Mouse (Mus musculus) frontal cortex, postnatal 10 days (tissue): ENCODE data around the gene Tpi1.

Source experiments
- DNase-seq, 2 experiments: peaks; one replicate each; pipeline ENCODE4 v3.0.0; 2022; ENCODE audit warnings: low spot score in 2 of 2, mixed read lengths in 1 of 2

The Tpi1 gene

GRCm38 (mm10) chr6:124813933-124814332, at the start of gene Tpi1:
Gene Tpi1 (minus strand): TSS chr6:124814296.
- DNase-seq, result peak; percentile 84 to 86

- no peak for DNase-seq
Measured at GRCm38 (mm10) chr6:124863125-124863657, 49.1 kb upstream of the Tpi1 start.

GRCm38 (mm10) chr6:124862406-124863124, 48.5 kb upstream of the Tpi1 start:
- DNase-seq, result peak; percentile 37 to 49

DNA sequence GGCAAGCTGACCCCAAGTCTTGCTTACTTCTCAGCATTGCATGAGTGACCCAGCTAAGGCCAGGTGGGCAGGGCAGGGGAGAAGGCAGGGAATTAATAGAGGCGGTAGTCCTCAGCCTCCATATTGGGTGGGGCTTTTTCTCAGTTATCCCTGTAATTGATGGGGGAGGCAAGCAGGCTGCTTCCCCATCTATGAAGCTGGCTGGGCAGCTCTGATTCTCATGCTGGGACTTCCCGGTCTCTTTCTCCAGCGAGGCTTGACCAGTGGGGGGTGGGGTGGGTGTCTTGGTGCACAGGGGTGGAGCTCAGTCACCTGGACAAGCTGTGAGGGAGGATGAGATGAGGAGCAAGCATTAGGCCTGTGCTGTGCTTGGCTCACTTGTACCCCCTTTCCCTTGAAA, 47.7 kb upstream of the Tpi1 start:
- peak in 1 of 2 experiments; percentile 17 for DNase-seq

GRCm38 (mm10) chr6:124861266-124861665, 47.2 kb upstream of the Tpi1 start:
- DNase-seq, result peak in 1 of 2 experiments; percentile 18

- DNase-seq, result peak in 1 of 2 experiments; percentile 21
Measured at GRCm38 (mm10) chr6:124860511-124860910, 46.4 kb upstream of the Tpi1 start.

DNA sequence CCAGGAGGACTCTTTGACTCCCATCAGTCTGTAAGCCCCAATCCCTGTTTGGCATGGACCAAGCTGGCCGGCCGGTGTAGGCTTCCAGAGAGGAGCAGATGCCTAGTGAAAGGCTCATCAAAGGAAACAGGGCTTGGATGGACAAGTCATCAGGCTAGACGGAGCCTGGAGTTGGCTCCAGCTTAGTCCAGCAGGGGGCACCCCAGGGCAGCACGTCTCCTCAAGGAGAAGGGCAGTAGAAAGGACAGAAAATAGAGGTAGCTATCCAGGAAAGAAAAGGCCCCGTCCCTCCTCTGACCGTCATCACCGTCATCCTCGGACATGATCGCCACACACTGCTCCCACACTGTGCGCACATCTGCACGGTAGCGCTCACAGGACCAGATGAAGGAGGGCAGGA, 45.6 kb upstream of the Tpi1 start:
- DNase-seq, result peak; percentile 79 to 85

DNA sequence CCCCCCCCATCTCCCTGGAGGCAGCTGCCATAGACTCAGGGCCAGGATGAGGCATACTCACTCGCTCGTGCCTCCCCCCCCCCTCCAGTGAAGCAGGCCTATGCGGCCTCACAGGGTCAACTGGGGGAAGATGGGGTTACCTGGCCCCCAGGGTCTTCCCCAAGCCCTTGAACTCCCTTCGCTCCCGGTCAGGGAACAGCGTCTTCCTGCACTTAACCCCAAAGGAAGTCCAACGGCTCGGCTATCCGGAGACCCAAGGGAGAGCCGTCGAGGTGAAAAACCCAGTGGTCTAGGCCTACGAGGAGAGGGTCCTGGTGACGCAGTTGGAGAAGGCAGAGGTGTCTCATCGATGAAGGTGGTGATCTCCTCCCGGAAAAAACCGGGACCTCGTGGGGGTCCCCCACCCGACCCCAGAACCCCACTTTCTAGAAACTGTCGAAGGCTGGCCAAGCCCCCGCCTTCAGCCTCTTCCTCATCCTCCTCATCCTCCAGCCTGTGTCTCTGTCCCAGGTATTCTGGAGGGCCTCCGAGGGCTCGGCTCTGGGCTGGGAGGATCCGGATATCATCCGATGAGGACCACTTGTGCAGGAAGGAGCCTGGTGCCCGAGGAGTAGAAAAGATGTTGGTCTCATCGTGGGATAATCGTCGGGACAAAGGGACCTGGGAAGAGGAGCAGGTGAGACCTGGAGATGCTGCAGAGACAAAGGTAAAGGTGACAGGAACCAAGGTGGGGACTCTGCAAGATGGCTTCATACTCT, 44.6 kb upstream of the Tpi1 start:
- DNase-seq, result peak in 1 of 2 experiments; percentile 20

DNA sequence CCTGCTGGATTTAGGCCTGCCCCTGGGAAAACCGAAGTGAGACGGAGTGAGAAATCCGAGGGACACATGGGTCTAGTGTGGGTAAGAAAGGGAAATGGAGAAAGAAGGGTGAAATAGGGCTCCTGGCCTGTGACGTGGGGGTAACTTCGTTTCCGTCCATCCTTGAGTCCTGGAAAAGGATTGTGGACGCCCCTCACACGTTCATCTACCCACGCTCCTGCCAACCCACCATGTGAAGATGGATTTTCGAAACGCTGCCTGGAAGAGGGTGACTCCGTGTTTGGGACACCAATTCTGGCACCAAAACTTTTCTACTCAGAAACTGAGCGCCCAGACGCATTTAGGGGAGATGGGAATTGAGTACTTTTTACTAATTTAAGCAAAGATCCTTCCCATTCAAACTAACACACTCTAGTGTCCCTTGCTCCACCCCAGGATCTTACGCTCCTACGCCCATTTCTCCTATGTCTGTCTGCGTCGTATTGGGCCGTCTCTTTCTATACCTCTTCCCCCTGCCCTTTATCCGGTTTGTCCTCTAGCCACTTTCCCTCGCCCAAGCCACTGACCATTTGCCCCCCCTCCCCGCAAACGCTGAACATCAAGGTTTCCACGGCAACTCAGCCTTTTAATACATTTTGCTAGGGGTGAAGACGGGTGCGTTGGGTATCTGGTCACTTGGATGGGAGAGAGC, 43.9 kb upstream of the Tpi1 start:
- peak in 1 of 2 experiments; percentile 8 for DNase-seq

DNA sequence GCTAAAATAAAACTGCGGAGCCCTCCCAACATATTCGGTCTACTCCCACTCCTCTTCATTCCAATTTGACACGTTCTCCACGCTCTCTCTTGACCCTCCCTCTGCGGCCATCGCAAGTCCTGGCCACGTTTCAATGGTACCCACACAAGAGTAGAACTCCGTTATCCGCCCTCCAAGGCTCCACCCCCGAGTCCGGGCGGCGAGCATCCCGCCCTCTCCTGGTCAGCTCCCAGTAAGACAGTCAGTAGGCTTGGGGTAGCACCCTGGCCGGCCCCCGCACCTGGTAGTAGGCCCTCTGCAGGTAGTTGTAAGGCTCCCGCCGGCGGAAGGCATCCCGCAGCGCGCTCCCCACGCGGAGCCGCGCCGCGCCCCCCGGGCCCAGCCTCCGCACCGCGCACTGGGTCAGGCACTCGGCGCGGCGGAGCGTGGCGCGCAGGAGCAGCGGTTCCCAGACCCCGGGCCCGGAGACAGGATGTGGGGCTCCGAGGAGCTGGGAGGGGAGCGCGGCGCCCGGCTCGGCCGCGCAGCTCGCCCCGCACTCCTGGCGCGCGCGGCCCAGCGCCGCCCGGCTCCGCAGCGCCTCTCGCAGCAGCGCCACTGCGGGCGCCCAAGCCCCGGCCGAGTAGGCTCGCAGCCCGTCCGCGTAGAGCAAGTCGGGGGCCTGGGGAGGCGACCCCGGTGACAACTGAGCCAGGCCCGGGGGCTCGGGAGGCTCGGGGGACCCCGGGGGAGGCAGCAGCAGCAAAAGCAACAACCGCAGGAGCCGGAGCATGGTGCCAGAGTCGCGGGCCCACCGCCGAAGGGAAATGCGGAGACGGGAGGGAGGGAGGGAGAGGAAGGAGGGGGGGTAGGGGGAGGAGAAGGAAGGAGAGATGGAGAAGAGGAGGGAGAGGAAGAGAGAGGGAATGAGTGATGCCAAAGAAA, 43.1 kb upstream of the Tpi1 start, which contains the start of gene P3h3:
P3h3 (minus strand) TSS at position 837 of the 924 bp plus-strand sequence.
- peak; percentile 87 to 88 for DNase-seq

DNA sequence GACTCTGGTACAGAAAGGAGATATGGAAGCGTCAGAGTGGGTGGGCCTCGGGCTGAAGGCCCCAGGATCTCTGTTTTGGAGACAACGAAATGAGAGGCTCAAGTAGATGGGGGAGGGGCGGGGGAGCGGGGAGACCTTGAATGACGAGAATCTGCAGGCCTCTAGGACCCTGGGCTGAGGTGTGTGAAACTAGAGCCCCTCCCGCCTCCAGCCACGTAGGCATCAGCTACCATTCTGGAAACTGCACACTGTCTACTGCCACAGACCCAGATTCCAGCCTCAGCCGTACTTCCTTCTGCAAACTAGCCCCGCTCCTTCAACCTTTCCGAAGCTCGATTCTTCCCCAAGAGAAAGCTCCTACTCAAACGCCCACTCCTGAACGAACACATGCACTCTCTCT, 42.2 kb upstream of the Tpi1 start:
- DNase-seq, result peak; percentile 63 to 64

DNA sequence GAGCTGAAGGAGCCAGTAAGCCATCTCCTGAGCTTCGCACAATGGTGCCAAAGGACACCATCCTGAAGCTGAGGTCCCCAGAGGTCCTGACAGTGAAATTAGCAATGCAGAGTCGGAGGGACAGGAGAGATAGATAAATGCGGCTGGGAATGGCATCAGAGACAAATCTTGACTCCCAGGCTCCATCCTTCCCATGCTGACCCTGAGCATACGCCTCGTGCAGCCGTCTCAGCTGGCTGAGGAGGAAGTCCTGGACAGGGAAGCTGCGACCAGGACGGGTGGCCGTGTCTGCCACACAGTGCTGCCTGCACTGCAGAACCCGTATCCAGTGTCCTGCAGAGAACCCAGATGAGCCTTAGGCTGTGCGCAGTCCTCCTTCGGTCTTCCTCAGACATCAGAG, 40.6 kb upstream of the Tpi1 start:
- no peak for DNase-seq

- no peak for DNase-seq
Measured at GRCm38 (mm10) chr6:124850535-124850934, 36.4 kb upstream of the Tpi1 start.

DNA sequence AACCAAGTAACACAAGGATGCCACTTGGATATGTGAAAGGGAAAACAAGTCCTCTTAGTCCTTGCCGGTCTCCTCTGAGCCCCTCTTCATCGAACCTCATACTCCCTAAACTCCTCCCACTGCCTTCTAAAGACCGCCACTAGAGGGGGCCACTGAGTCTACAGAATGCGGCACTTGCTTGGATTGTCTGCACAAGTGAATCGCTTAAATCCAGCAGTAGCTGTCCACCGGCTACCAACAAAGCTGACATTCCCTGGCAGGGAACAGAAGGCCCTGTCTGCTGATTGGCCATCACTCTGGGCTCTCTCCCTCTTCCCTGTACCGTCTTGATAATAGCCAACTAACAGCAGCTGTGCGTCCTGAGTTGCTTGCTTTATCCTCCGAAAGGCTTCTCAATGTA, 33.2 kb upstream of the Tpi1 start:
- DNase-seq, result peak; percentile 82 to 91

DNA sequence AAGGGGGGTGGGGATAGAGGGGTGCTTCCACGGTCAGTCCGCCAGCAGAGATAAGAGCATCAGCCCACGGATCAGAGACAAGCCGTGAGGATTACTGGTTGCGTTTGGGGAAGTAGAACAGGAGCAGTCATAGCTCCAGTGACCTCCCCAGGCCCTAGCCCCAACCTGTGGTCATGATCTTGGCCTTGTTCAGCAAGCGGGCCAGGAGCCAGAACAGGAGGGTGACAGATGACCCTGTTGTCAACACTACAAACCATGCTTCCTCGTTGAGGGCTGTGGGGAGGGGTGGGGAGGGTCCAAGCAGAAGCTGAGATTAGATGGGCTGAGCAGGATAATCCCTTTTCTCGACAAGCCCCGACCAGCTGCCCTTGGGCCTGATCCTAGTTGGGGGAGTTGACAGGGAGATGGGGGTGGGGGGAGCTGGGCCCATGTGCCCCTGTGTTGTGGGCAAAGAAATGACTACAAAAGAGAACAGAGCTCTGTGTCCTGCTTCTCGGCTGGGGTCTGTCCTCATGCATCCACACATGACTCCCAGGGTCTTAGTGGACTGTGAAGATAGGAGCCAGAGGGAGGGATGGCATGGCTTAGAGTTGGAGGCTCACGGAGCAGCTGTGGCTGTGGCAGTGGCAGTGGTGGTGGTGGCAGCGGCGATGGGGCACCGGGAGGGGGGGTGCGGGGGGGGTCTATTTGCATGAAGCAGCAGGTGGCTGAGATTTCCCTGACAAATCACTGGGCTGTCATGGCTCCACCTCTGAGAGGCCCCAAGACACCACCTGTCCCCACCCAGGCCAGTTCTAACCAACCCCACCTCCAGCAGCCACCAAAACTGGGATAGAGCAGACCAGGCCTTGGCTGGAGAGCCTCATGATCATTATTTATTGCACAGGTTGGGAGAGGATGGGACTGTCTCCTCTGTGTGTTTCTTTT, 26.4 kb upstream of the Tpi1 start, which contains the start of gene Gnb3:
Gnb3 (minus strand) TSS at position 35 of the 927 bp plus-strand sequence.
- DNase-seq, result no peak

- no peak for DNase-seq
Measured at GRCm38 (mm10) chr6:124839805-124840204, 25.7 kb upstream of the Tpi1 start.

- DNase-seq, result no peak
Measured at GRCm38 (mm10) chr6:124836411-124836810, 22.3 kb upstream of the Tpi1 start.

- DNase-seq, result no peak
Measured at GRCm38 (mm10) chr6:124835531-124835930, 21.4 kb upstream of the Tpi1 start.

GRCm38 (mm10) chr6:124834512-124835081, 20.5 kb upstream of the Tpi1 start:
- no peak for DNase-seq
